Mouse (Mus musculus) hematopoietic multipotent progenitor cell, adult 10-12 weeks (in vitro differentiated cells): ENCODE measurements around the gene Fank1. TPM values are rescaled to one million over a fixed set of nuclear protein-coding genes. Genes with fewer than 3 reads are reported as not detected.

Source experiments
- polyA plus RNA-seq: library from polyadenylated mRNA; stranded (reverse); fragments of >175 nt; gene quantifications from 2 replicates; pipeline ENCODE4 v1.2.3, GENCODE M21; 2012; ENCODE audit warnings: low replicate concordance

Gene Fank1
- polyA plus RNA-seq, result not detected in 2 replicates

GRCm38 (mm10) chr7:133776626-133776996, at the start of gene Fank1:
Gene Fank1 (plus strand): TSS chr7:133776861.

DNA sequence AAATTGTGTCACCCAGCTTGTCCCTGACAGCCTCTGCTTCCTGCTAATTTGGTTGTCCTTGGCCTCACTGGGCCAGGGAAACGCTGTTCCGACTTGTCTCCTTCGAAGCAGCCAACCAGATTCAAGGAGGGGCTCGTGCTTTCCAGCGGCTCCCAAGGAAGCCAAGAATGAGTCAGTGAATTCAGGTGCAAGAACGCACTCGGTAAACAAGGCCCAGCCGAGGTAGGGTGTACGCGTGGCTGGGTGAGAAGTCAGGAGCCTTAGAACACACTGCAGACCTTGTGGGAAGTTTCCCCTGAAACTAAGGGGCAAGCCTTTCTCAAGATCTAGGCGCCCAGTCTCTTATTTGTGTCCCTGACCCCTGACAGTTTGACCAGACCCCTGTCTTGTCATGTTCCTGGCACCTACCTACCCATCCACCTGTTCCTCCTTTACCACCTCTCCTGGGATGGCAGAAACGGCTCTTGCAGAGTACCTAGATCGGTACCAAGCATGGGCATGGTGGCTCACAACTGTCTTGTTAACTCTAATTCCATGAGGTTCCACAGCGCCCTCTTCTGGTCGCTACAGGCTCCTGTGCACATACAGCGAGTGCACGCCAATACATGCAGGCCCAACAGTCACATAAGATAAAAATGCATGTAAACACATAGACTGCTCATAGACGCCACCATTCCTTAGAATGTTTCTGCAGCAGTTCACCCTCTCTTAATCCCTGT, 6.2 kb downstream of the Fank1 start, which contains the start of gene Dhx32:
TSS of gene Dhx32 (minus strand) at position 10 of the 719 bp plus-strand sequence.

Other genes starting within 250 kb of the Fank1 start
- not detected in 2 replicates for gene Tex36, start 174.7 kb upstream of the Fank1 start, polyA plus RNA-seq
- 5.9 and 7.3 TPM in 2 replicates for gene Edrf1, start 139.3 kb upstream of the Fank1 start, polyA plus RNA-seq
- gene Mmp21, start 96.8 kb upstream of the Fank1 start, polyA plus RNA-seq, result 0.04 TPM in 1 of 2 replicates, not detected in the other
- gene Bccip, start 67.5 kb upstream of the Fank1 start, polyA plus RNA-seq, result 46.1 and 57.9 TPM in 2 replicates
- gene Uros, start 66.8 kb upstream of the Fank1 start, polyA plus RNA-seq, result 0.87 and 6.6 TPM in 2 replicates
- gene Dhx32, start 5.9 kb downstream of the Fank1 start, polyA plus RNA-seq, result 6.0 and 11.0 TPM in 2 replicates